Mouse (Mus musculus) hindbrain, postnatal 0 days (tissue): ENCODE results near the gene Slc6a8. TPM values are rescaled to one million over a fixed set of nuclear protein-coding genes. Genes with fewer than 3 reads are reported as not detected.

Source experiments
- ATAC-seq: fragments of 200-750 bp; cut with Nextera tagmentation; 2 replicates; pipeline ENCODE4 v1.8.0; 2017; ENCODE audit warnings: mild to moderate bottlenecking, moderate TSS enrichment, moderate library complexity
- DNase-seq: peaks from one replicate; pipeline ENCODE4 v3.0.0-alpha.2; 2015; ENCODE audit warnings: low spot score
- H3K27ac ChIP-seq: fragments of 300-500 bp; sonication (generic); 2 replicates; pipeline ENCODE4 v1.5.1; 2014; ENCODE audit warnings: mild to moderate bottlenecking
- H3K27me3 ChIP-seq: fragments of 300-500 bp; sonication (generic); 2 replicates; pipeline ENCODE4 v1.6.1; 2014; ENCODE audit warnings: low read length, mixed read lengths; ENCODE audit not compliant: insufficient read depth
- H3K36me3 ChIP-seq: fragments of 300-500 bp; sonication (generic); 2 replicates; pipeline ENCODE4 v1.6.1; 2014; ENCODE audit warnings: low read length, mixed read lengths; ENCODE audit not compliant: insufficient read depth
- H3K4me1 ChIP-seq: fragments of 300-500 bp; sonication (generic); 2 replicates; pipeline ENCODE4 v1.6.1; 2014; ENCODE audit warnings: antibody characterized with exemption, low read length, mixed read lengths; ENCODE audit not compliant: insufficient read depth
- H3K4me2 ChIP-seq: fragments of 300-500 bp; sonication (generic); 2 replicates; pipeline ENCODE4 v1.6.1; 2014; ENCODE audit warnings: low read depth, mild to moderate bottlenecking, low read length, moderate library complexity, mixed read lengths
- H3K4me3 ChIP-seq: fragments of 300-500 bp; sonication (generic); 2 replicates; pipeline ENCODE4 v1.5.1; 2014; ENCODE audit warnings: low read length
- H3K9ac ChIP-seq: fragments of 300-500 bp; sonication (generic); replicated peaks from 2 replicates; pipeline ENCODE4 v1.6.1; 2014; ENCODE audit warnings: mild to moderate bottlenecking, low read length, moderate library complexity, mixed read lengths
- H3K9me3 ChIP-seq: fragments of 300-500 bp; sonication (generic); 2 replicates; pipeline ENCODE4 v1.6.1; 2016; ENCODE audit warnings: low read length, mixed read lengths
- CTCF ChIP-seq: IDR thresholded peaks from 2 replicates; pipeline ENCODE4 v1.5.1; 2016; ENCODE audit warnings: antibody characterized with exemption, control low read depth, low read depth
- WGBS: fragments of 180-500 bp; shearing (Covaris S2); extraction: QIAGEN DNeasy Blood & Tissue Kit; methylation state at CpG from one replicate; pipeline ENCODE4 v1.1.7; 2014; 5-methylcytosine and 5-hydroxymethylcytosine counted together
- polyA plus RNA-seq: library from polyadenylated mRNA; unstranded; fragments of >200 nt; fragmentation: Nextera tagmentation; extraction: Ambion mirVana; gene quantifications from 2 replicates; pipeline ENCODE4 v1.2.1, GENCODE M21; 2015
- total RNA-seq: library from RNA; depleted of rRNA; stranded (reverse); fragments of >200 nt; gene quantifications from 2 replicates; pipeline ENCODE4 v1.2.3, GENCODE M21; 2014; rRNA removed

Gene Slc6a8
- total RNA-seq = 60.6 and 61.1 TPM in 2 replicates
- polyA plus RNA-seq = 7.6 and 8.2 TPM in 2 replicates

- Histone ChIP-seq H3K9ac (peak within 1 kb of the TSS; percentile 74), H3K27ac (peak within 1 kb of the TSS; percentile 73), H3K4me2 (peak within 1 kb of the TSS; percentile 65), H3K9me3 (no peaks in the 10 kb centered on the region), H3K27me3 (no peaks in the 10 kb centered on the region), H3K36me3 (no peaks in the 10 kb centered on the region), H3K4me3 (peak within 1 kb of the TSS; percentile 58), H3K4me1 (no peaks in the 10 kb centered on the region)
- peak; percentile 78 for DNase-seq
- WGBS = 25% methylated on average over 40 of the region's 72 CpGs
- no peak for TF ChIP-seq CTCF
- ATAC-seq = peak; percentile 77
These were observed at the start of gene Slc6a8 for GRCm38 (mm10) chrX:73672879-73673618. Gene Slc6a8 (plus strand): TSS chrX:73673150.

GRCm38 (mm10) chrX:73626981-73627380, 46.0 kb upstream of the Slc6a8 start:
- Histone ChIP-seq H3K9me3 (no peaks in the 10 kb centered on the region), H3K4me3 (no peak overlapping the region), H3K36me3 (no peaks in the 10 kb centered on the region), H3K4me2 (no peak overlapping the region), H3K9ac (no peak overlapping the region), H3K4me1 (no peaks in the 10 kb centered on the region), H3K27me3 (no peaks in the 10 kb centered on the region), H3K27ac (no peak overlapping the region)
- DNase-seq (no peak), ATAC-seq (no peak)
- TF ChIP-seq CTCF = no peak

GRCm38 (mm10) chrX:73635425-73635824, 37.5 kb upstream of the Slc6a8 start:
- H3K4me3 ChIP-seq = peak overlapping the region; percentile 21
- H3K4me2 ChIP-seq = peak overlapping the region; percentile 46
- no peak for TF ChIP-seq CTCF
- peaks cover 7% of the 10 kb centered on the region; the same call in 1 of the 2 replicates for H3K27me3 ChIP-seq
- H3K9ac ChIP-seq = no peak overlapping the region
- DNase-seq (peak; percentile 10), ATAC-seq (peak; percentile 15; the same call in 1 of the 2 replicates)
- no peak overlapping the region for H3K27ac ChIP-seq
- H3K4me1 ChIP-seq = no peaks in the 10 kb centered on the region
- H3K36me3 ChIP-seq = no peaks in the 10 kb centered on the region
- no peaks in the 10 kb centered on the region for H3K9me3 ChIP-seq
- 22% methylated on average over 19 of the region's 19 CpGs for WGBS

- peak overlapping the region; percentile 56 for H3K4me2 ChIP-seq
- no peak overlapping the region for H3K9ac ChIP-seq
- peaks cover 7% of the 10 kb centered on the region; the same call in 1 of the 2 replicates for H3K27me3 ChIP-seq
- no peaks in the 10 kb centered on the region for H3K9me3 ChIP-seq
- DNase-seq (no peak), ATAC-seq (no peak)
- TF ChIP-seq CTCF = no peak
- H3K4me1 ChIP-seq = no peaks in the 10 kb centered on the region
- 22% methylated on average over 18 of the region's 19 CpGs for WGBS
- H3K27ac ChIP-seq = no peak overlapping the region
- H3K4me3 ChIP-seq = peak overlapping the region; percentile 26
- no peaks in the 10 kb centered on the region for H3K36me3 ChIP-seq
These were observed 35.5 kb upstream of the Slc6a8 start for GRCm38 (mm10) chrX:73637415-73637814.

GRCm38 (mm10) chrX:73639255-73639675, 33.7 kb upstream of the Slc6a8 start, which contains the start of gene Dusp9:
Gene Dusp9 (plus strand): TSS chrX:73639419.
- H3K36me3 ChIP-seq = no peaks in the 10 kb centered on the region
- H3K27ac ChIP-seq = no peak within 1 kb of the TSS
- ATAC-seq (peak; percentile 78), DNase-seq (peak; percentile 43)
- TF ChIP-seq CTCF = no peak
- H3K9me3 ChIP-seq = no peaks in the 10 kb centered on the region
- WGBS = 31% methylated on average over 27 of the region's 28 CpGs
- no peaks in the 10 kb centered on the region for H3K4me1 ChIP-seq
- peak within 1 kb of the TSS; percentile 49 for H3K4me2 ChIP-seq
- peak within 1 kb of the TSS; percentile 20 for H3K4me3 ChIP-seq
- H3K27me3 ChIP-seq = peaks cover 7% of the 10 kb centered on the region; the same call in 1 of the 2 replicates
- no peak within 1 kb of the TSS for H3K9ac ChIP-seq

GRCm38 (mm10) chrX:73639901-73640469, 33.0 kb upstream of the Slc6a8 start:
- no peaks in the 10 kb centered on the region for H3K9me3 ChIP-seq
- H3K4me3 ChIP-seq = peak overlapping the region; percentile 20
- H3K27ac ChIP-seq = no peak overlapping the region
- 32% methylated on average over 41 of the region's 41 CpGs for WGBS
- peak; percentile 4 for DNase-seq
- no peaks in the 10 kb centered on the region for H3K4me1 ChIP-seq
- H3K9ac ChIP-seq = no peak overlapping the region
- no peak for ATAC-seq
- peaks cover 7% of the 10 kb centered on the region; the same call in 1 of the 2 replicates for H3K27me3 ChIP-seq
- peak overlapping the region; percentile 49 for H3K4me2 ChIP-seq
- no peaks in the 10 kb centered on the region for H3K36me3 ChIP-seq
- TF ChIP-seq CTCF = no peak
